Mouse (Mus musculus): ENCODE measurements at regions not wholly inside any gene's neighbourhood (a gene's known extent, or its start where the extent isn't known, plus 50 kb on each side); places are given as distances from the start of the nearest gene placed in this dataset.

DNA sequence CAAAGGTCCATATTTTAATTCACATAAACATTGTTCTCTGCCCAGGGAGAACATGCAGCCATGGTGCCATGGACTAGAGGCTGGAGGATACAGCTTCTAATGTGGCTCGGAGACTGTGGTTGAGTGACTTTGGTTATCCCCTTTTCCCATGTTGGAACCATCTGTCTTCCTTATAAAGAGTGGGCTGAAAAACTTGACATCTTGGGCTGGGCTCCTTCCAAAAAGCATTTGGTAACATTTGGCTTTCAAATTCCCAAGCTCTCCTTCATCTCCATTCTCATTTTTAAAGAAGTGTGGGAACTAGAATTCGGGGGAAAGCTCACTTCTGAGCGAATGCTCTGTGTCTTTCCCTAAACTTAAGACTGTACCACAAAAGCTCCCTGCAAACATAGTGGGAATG lies 50.3 kb upstream of the Cxcl12 start:
- no peak for DNase-seq

All from lung, postnatal 36 days (tissue).